Mouse (Mus musculus) adrenal gland, postnatal 0 days (tissue): ENCODE measurements around the gene Jmjd1c. TPM values are rescaled to one million over a fixed set of nuclear protein-coding genes. Genes with fewer than 3 reads are reported as not detected.

Experiments
- polyA plus RNA-seq: library from polyadenylated mRNA; unstranded; fragments of >200 nt; fragmentation: Nextera tagmentation; extraction: Ambion mirVana; gene quantifications from 2 replicates; pipeline ENCODE4 v1.2.1, GENCODE M21; 2015

The Jmjd1c gene
- polyA plus RNA-seq, result 36.5 and 39.9 TPM in 2 replicates

GRCm38 (mm10) chr10:67095798-67096620 lies at the start of gene Jmjd1c:
TSS of gene Jmjd1c (plus strand) at chr10:67096125.

DNA sequence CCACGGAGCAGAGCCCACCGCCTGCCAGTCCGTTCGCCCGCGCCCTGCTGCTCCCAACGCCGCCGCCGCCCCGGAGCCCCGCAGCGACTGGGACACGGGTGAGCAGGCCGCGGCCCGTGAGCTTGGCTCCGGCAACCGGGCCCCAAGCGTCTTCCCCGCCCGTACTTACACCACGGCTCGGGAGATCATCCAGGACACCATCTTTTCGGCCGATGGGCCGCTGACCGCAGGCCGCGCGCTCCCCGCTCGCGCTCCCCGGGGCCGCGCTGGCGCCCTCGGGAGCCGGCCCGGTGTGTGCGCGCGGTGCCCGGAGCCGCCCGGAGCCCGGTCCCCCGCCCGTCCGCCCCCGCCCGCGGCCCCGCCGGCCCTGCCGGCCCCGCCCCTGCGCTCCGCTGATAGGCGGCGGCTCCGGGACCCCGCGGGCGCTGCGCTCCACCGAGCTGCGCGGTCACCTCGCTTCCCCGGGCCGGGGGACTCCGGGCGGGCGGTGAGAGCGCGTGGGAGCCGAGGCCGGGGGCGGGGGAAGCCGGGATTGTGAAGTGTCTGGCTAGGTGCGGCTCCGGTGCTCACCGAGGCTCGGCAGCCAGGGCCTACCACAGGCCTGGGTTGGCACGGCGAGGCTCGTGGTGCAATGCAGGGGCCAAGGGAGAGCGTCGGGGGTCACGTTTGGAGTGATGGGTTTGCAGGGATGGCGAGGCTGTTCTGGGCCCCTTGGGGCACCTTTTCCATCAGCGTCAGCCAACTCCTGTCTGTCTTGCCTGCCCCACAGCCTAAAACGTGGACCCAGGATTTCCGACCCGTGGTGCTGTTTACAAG lies 904 bp downstream of the Jmjd1c start, which contains the start of gene Reep3:
Gene Reep3 (minus strand): TSS at position 325 of the 816 bp plus-strand sequence.

GRCm38 (mm10) chr10:67285176-67285814 lies 189.4 kb downstream of the Jmjd1c start, which contains the start of gene Nrbf2:
TSS of gene Nrbf2 (minus strand) at chr10:67285305.

Other genes starting within 250 kb of the Jmjd1c start
- 25.6 and 31.9 TPM in 2 replicates for gene Reep3, start 820 bp downstream of the Jmjd1c start, polyA plus RNA-seq
- gene Nrbf2, start 189.2 kb downstream of the Jmjd1c start, polyA plus RNA-seq, result 28.0 and 33.0 TPM in 2 replicates